Mouse (Mus musculus): ENCODE measurements at regions not wholly inside any gene's neighbourhood (a gene's known extent, or its start where the extent isn't known, plus 50 kb on each side); places are given as distances from the start of the nearest gene placed in this dataset.

DNA sequence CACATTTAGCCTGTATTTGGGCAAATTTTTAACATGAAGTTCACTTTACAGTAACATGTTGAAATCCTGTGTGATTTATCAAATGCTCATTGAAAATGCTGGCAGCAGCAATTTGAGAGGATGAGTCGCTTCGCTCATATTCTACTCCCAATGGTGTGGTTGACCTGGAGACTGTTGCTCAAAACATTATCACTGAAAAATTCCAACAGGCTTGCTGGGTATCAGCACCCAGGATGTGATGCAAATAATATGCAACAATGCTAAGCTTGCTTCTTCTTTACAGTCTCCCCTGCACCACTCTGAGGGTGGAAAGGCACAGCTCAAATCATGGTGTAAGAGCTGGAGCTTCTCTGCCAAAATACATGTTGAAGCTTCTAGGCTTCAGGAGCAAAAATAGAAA, 321.6 kb upstream of the Slc35b3 start:
- TF ChIP-seq EP300 (IDR thresholded peaks at IDR 0.05; ENCODE audit: insufficient read depth, low read depth, low read length) (no peak), CTCF (IDR thresholded peaks at IDR 0.05; ENCODE audit: low read depth, low read length) (no peak)
